Mouse (Mus musculus) megakaryocyte, embryonic 14.5 days (primary cell): ENCODE data around the gene Cep72. TPM values are rescaled to one million over a fixed set of nuclear protein-coding genes. Genes with fewer than 3 reads are reported as not detected.

Experiments used
- H3K27me3 ChIP-seq: replicated peaks from 2 replicates; pipeline ENCODE3; 2012; ENCODE audit warnings: inconsistent platforms
- H3K36me3 ChIP-seq: replicated peaks from 2 replicates; pipeline ENCODE3; 2012; ENCODE audit warnings: low read length, inconsistent platforms, mixed read lengths
- H3K4me1 ChIP-seq: 2 replicates; pipeline ENCODE4 v1.6.1; 2012; ENCODE audit warnings: inconsistent platforms
- H3K4me3 ChIP-seq: replicated peaks from 2 replicates; pipeline ENCODE3; 2012; ENCODE audit warnings: moderate library complexity, mild to moderate bottlenecking, inconsistent platforms
- H3K9me3 ChIP-seq: 2 replicates; pipeline ENCODE4 v1.6.1; 2012; ENCODE audit warnings: inconsistent platforms
- FLI1 ChIP-seq: IDR thresholded peaks from 2 replicates; pipeline ENCODE4 v1.6.1; 2012; ENCODE audit warnings: low read length, inconsistent platforms, mixed read lengths
- GATA1 ChIP-seq: IDR thresholded peaks from 3 replicates; pipeline ENCODE4 v1.6.1; 2012; ENCODE audit warnings: mixed read lengths, low read length, inconsistent platforms, borderline replicate concordance
- polyA plus RNA-seq: library from polyadenylated mRNA; stranded (reverse); fragments of >175 nt; gene quantifications from 2 replicates; pipeline ENCODE4 v1.2.3, GENCODE M21; 2012; ENCODE audit warnings: low replicate concordance; ENCODE audit not compliant: insufficient read depth

Cep72 gene
- 1.7 TPM in 1 of 2 replicates, not detected in the other for polyA plus RNA-seq

DNA sequence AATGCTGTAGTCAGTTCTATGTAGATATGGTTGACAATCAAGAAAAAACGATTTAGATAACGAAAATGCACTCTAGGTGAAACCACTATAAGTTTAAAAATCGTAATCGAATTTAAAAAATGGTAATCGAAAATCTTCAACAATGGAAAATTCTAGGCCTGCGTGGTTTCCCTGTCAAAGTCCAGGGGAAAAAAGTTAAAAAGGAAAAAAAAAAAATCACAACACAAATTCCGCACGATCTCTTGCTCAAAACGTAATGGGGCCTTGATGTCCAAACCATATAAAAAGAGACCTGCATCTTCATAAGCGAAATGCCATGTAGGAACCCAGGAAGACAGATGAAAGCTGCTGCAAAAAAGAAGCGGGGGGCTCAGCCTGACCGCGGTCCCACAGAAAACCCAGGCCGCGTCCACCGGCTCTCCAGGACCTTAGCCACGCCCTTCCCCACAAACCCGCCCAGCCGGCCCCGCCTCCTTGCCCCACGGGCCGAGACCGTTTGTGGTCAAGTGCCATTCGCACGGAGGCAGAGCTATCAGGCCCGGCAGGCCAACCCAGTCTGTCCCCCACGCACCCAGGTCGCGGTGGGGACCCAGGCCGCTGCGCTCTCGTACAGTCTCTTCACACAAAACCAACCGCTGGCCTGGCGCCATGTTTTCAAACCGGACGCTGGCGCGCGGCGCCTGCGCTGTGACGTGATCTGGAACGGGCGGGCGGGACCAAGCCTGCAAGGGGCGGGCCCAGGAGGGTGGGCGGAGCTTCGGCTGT is at the start of gene Cep72:
TSS of gene Cep72 (minus strand) at position 687 of the 765 bp plus-strand sequence.
- H3K36me3 ChIP-seq = peaks cover 23% of the 10 kb centered on the region
- H3K4me3 ChIP-seq = peak within 1 kb of the TSS; percentile 98
- H3K4me1 ChIP-seq = peaks cover 34% of the 10 kb centered on the region
- TF ChIP-seq FLI1 (no peak), GATA1 (no peak)
- H3K27me3 ChIP-seq = peaks cover 4% of the 10 kb centered on the region
- H3K9me3 ChIP-seq = no peaks in the 10 kb centered on the region

DNA sequence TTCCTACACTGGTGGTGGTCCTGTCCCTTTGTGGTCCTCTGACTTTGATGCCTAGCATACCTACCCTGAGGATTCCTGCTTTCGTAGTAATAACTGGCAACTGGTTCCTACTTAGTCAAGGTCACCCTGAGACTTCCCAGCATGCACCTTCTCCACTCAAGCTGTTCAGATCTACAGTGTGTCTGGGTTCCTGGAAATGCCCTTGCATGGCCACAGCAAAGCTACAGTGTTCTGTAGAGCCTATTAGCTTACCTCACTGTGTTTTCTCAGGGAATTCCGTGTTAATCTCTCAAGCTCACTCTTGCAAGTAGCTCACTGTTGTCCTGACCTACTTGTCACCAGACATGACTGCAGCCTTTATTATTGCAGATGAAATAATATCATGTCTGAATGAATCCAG is 45.3 kb upstream of the Cep72 start:
- TF ChIP-seq GATA1 = no peak
- TF ChIP-seq FLI1 = no peak
- peaks cover 20% of the 10 kb centered on the region for H3K27me3 ChIP-seq
- H3K9me3 ChIP-seq = peaks cover 10% of the 10 kb centered on the region
- no peaks in the 10 kb centered on the region for H3K36me3 ChIP-seq
- H3K4me3 ChIP-seq = no peak overlapping the region
- H3K4me1 ChIP-seq = no peaks in the 10 kb centered on the region

DNA sequence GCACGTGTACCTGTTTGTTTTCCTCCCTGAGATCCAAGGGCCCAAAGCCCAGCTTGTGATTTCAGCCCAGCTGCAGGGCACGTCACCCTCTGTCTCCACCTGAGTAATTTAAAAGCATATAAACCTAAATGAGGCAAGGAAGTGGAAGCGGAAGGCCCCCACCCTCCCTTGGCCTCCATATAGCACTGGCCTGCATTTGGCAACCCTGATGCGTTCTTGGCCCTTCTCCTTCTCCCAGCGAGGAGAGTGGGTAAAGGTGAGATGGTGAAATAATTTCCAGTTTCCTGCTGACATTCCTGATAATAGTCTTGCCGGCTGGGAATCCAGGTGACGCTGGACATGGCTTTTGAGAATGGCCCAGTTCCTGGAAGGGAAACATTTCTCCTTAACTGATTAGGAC is 42.3 kb upstream of the Cep72 start:
- TF ChIP-seq GATA1 = no peak
- H3K4me1 ChIP-seq = no peaks in the 10 kb centered on the region
- no peaks in the 10 kb centered on the region for H3K36me3 ChIP-seq
- H3K27me3 ChIP-seq = peaks cover 18% of the 10 kb centered on the region
- H3K4me3 ChIP-seq = no peak overlapping the region
- no peaks in the 10 kb centered on the region for H3K9me3 ChIP-seq

DNA sequence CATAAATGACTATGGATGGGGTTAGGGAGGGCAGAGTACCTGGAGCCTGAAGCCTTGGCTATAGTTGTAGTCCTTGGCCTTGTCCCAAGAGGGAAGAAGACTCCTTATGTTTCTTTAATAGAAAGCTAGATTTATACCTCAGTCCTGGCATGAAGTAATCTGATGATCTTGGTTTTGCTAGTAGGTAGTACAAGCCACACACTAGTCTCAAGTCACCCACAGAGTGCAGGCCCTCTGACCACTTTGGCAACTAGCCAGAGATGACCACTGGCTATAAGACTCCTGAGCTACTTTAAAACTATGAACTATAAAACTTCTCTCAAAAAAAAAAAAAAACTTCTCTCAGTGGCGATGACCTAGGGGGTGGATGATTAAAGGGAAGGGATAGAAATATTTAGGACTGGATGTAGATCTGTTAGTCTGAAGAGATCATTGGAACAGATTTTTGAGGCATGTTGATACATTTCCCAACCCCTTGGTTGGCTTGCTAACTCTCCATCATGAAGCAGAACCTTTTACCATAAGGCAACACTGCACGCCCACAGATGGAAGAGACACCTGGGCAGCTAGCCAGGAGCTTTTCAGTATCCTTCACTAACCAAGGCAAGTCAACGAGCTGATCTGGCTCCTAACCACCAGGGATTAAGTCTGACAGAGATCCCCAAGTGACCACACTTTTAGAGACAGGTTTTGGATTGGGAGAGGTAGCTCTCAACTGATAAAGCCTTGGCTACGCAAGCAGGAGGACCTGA is 40.9 kb upstream of the Cep72 start:
- Histone ChIP-seq H3K4me3 (no peak overlapping the region), H3K9me3 (no peaks in the 10 kb centered on the region), H3K36me3 (no peaks in the 10 kb centered on the region), H3K27me3 (peaks cover 29% of the 10 kb centered on the region), H3K4me1 (no peaks in the 10 kb centered on the region)
- TF ChIP-seq GATA1 = no peak
- no peak for TF ChIP-seq FLI1

DNA sequence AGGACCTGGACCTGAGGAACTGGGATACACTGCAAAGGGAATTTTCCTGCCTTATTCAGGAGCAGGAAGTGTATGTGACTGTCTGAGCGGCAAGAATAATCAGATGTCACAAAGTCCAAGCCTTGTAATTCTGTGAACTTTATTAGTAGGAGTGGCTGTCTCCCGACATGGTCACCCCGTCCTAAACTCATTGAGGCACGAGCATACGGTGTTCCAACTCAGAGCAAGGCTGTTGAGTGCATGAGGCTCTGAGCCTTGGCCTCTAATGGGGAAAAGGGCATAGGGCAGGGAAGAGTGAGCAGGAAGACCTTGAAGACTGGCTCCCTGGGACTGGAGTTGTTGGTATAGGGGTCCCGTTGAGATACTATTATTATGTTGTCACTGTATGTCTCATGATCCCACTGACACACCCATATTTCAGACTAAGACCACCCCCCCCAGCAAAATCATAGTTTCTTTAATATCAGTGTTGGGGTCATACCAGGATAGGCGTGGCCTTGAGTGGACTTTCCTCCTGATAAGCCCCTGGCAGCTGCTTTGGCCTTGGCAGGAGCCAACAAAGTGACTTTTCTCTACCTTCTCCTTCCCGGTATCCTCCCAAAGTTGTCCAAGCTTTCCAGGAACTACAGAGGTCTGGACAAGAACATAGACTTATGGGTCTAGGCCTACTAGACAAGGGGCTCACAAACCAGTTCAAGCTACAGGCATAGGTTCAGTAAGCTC is 40.2 kb upstream of the Cep72 start:
- no peak for TF ChIP-seq GATA1

DNA sequence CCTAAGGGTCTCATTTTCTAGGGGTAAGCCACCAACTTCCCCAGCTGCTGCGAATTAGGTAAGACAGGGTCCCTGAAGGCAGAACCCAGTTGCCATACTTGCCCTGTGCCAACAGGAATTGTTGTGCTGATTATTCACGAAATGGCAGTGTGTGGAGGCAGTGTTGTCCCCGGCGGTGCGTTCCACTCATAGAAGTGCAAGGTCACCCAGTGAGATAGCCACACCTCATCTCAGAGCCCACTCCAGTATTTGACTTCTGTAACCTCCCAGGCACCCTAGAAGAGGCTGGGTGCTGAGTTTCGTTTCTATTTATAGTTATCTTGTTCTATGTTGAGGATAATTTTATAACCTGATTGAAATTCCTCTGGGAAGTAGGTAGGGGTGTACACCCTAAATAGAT is 36.8 kb upstream of the Cep72 start:
- Histone ChIP-seq H3K9me3 (no peaks in the 10 kb centered on the region), H3K27me3 (peaks cover 18% of the 10 kb centered on the region), H3K4me1 (peaks cover 4% of the 10 kb centered on the region; the same call in 1 of the 2 replicates), H3K4me3 (no peak overlapping the region), H3K36me3 (no peaks in the 10 kb centered on the region)
- TF ChIP-seq GATA1 = no peak
- TF ChIP-seq FLI1 = no peak

More for the DNA sequence above, 40.2 kb upstream of the Cep72 start:
- Histone ChIP-seq H3K9me3 (no peaks in the 10 kb centered on the region), H3K4me1 (peaks cover under 1% of the 10 kb centered on the region; the same call in 1 of the 2 replicates), H3K27me3 (peaks cover 27% of the 10 kb centered on the region), H3K36me3 (no peaks in the 10 kb centered on the region), H3K4me3 (no peak overlapping the region)

DNA sequence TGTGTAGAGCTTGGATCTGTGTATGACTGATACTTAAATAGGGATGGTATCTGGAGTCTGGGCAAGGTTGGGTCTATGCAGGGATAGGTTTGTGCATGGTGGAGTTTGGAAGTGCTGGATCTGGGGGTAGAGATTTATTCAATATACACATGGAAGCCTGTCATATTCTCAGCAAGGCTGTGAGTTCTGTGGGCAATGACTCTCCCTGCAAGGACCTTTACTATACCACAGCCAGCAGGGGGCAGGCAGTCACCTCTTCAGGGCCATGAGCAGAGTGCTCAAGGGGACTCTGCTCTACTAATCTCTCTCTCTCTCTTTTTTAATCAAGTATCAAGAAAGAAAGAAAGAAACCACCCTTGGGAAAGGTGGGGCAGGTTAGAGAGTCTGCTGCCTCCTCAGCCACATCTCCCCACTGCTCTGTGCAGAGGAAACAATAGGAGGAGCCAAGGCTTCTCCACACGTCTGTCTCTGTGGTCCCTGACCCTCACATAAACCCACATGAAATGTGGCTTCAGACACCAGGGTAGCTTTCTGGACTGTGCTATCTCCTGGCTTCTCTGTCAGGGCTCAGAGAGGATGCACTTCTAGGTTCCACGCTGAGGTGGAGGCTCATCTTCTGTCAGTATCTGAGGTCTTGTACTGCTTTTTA is 34.7 kb upstream of the Cep72 start:
- Histone ChIP-seq H3K4me3 (no peak overlapping the region), H3K27me3 (peaks cover 19% of the 10 kb centered on the region), H3K9me3 (no peaks in the 10 kb centered on the region)

DNA sequence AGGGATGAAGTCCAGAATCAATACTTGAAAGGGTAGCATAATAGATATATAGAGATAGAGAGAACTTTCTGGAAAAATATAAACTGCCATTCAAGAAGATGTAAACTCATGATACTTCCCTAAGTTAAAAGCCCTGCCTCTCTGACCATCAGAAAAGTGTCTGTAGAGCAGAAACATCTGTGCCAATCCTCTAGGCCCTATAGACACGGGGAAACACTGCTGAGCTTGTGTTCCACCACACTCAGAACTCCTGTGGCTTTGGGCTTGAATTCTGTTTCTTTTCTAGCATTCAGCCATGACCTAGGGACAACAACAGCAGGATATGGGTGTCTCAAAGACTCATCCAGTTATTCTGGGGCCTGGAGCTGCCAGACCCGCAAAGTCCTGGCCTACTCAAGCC is 33.8 kb upstream of the Cep72 start:
- Histone ChIP-seq H3K9me3 (no peaks in the 10 kb centered on the region), H3K27me3 (peaks cover 17% of the 10 kb centered on the region), H3K4me3 (no peak overlapping the region), H3K4me1 (peaks cover 4% of the 10 kb centered on the region; the same call in 1 of the 2 replicates), H3K36me3 (no peaks in the 10 kb centered on the region)
- TF ChIP-seq FLI1 (no peak), GATA1 (no peak)

More for the DNA sequence above, 34.7 kb upstream of the Cep72 start:
- TF ChIP-seq GATA1 (no peak), FLI1 (no peak)
- Histone ChIP-seq H3K36me3 (no peaks in the 10 kb centered on the region), H3K4me1 (peaks cover 4% of the 10 kb centered on the region; the same call in 1 of the 2 replicates)

DNA sequence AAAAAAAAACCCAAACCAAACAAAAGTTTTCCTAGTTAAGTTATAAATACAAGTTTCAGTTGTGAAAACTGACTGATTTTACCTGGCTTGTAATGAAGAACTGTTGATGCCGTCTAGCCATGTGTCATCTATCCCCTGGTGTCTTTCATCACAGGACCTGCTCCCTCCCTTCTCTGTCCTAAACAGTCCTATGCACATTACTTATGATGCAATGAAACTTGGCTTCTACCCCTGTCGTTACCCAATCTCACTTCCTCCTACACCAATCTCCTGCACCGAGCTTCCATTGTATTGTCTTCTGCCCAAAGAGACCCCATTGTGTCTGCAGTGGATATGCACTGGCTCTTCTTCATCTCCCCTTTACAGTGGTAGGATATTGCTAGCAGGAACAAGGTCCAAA is 28.2 kb upstream of the Cep72 start:
- no peak for TF ChIP-seq GATA1
- no peak for TF ChIP-seq FLI1
- H3K27me3 ChIP-seq = peaks cover 31% of the 10 kb centered on the region

More for the DNA sequence above, 28.2 kb upstream of the Cep72 start:
- no peaks in the 10 kb centered on the region for H3K9me3 ChIP-seq
- peaks cover 9% of the 10 kb centered on the region; the same call in 1 of the 2 replicates for H3K4me1 ChIP-seq
- no peak overlapping the region for H3K4me3 ChIP-seq
- H3K36me3 ChIP-seq = no peaks in the 10 kb centered on the region
